Mouse (Mus musculus) kidney, embryonic 14.5 days (tissue): Measurements from ENCODE around the gene Nars2. TPM values are rescaled to one million over a fixed set of nuclear protein-coding genes. Genes with fewer than 3 reads are reported as not detected.

Experiments used
- ATAC-seq: fragments of 200-750 bp; cut with Nextera tagmentation; 2 replicates; pipeline ENCODE4 v1.8.0; 2017; ENCODE audit warnings: moderate number of reproducible peaks, mild to moderate bottlenecking, moderate TSS enrichment, moderate library complexity; ENCODE audit not compliant: low FRiP score, low TSS enrichment
- H3K27ac ChIP-seq: fragments of 300-500 bp; sonication (generic); 2 replicates; pipeline ENCODE4 v1.5.1; 2014; ENCODE audit warnings: low read depth, mild to moderate bottlenecking, low read length, moderate library complexity, mixed read lengths
- H3K27me3 ChIP-seq: fragments of 300-500 bp; sonication (generic); 2 replicates; pipeline ENCODE4 v1.6.1; 2014; ENCODE audit warnings: mild to moderate bottlenecking, low read length; ENCODE audit not compliant: control insufficient read depth, insufficient read depth
- H3K36me3 ChIP-seq: fragments of 300-500 bp; sonication (generic); 2 replicates; pipeline ENCODE4 v1.6.1; 2014; ENCODE audit warnings: low read length, mixed read lengths; ENCODE audit not compliant: control insufficient read depth, insufficient read depth
- H3K4me1 ChIP-seq: fragments of 300-500 bp; sonication (generic); 2 replicates; pipeline ENCODE4 v1.6.1; 2014; ENCODE audit warnings: low read length, mixed read lengths; ENCODE audit not compliant: control insufficient read depth, insufficient read depth
- H3K4me2 ChIP-seq: fragments of 300-500 bp; sonication (generic); replicated peaks from 2 replicates; pipeline ENCODE4 v1.6.1; 2014; ENCODE audit warnings: low read depth, mild to moderate bottlenecking, low read length
- H3K4me3 ChIP-seq: fragments of 300-500 bp; sonication (generic); 2 replicates; pipeline ENCODE4 v1.5.1; 2014; ENCODE audit warnings: mild to moderate bottlenecking, low read length
- H3K9ac ChIP-seq: fragments of 300-500 bp; sonication (generic); 2 replicates; pipeline ENCODE4 v1.6.1; 2014; ENCODE audit warnings: low read depth, mild to moderate bottlenecking, low read length, moderate library complexity
- H3K9me3 ChIP-seq: fragments of 300-500 bp; sonication (generic); 2 replicates; pipeline ENCODE4 v1.6.1; 2016; ENCODE audit warnings: low read length; ENCODE audit not compliant: control insufficient read depth
- WGBS: fragments of 180-500 bp; shearing (Covaris S2); extraction: QIAGEN DNeasy Blood & Tissue Kit; methylation state at CpG from one replicate; pipeline ENCODE4 v1.1.7; 2014; 5-methylcytosine and 5-hydroxymethylcytosine counted together
- polyA plus RNA-seq: library from polyadenylated mRNA; unstranded; fragments of >200 nt; fragmentation: Nextera tagmentation; extraction: Ambion mirVana; gene quantifications from 2 replicates; pipeline ENCODE4 v1.2.1, GENCODE M21; 2014

Nars2 gene
- polyA plus RNA-seq, 1 experiment from 2014 or later, result 26.0 TPM

DNA sequence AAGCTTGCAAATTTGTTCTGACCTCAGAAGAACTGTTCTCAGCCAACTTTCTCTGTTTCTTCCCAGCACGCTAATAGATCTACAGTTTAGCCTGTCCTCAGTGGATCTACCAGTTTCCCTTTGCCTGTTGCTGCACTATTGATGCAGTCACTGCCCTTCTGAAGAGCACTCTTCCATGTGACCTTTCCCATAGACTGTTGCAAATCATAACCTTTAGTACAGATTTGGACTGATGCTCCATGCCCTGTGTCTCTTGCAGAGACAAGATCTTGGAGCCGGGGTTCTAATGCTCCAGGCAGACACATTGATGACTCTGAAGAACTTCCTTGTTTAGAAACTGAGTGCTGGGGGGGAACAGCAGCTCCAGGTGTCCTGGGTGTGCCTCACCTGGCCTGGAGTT is 30.1 kb downstream of the Nars2 start:
- ATAC-seq, result no peak
- H3K4me2 ChIP-seq, result no peak overlapping the region
- H3K4me1 ChIP-seq, result no peaks in the 10 kb centered on the region
- H3K9ac ChIP-seq, result no peak overlapping the region
- no peak overlapping the region for H3K27ac ChIP-seq
- no peak overlapping the region for H3K4me3 ChIP-seq
- H3K9me3 ChIP-seq, result no peaks in the 10 kb centered on the region
- no peaks in the 10 kb centered on the region for H3K36me3 ChIP-seq
- 91% methylated on average over 2 of the region's 2 CpGs for WGBS
- H3K27me3 ChIP-seq, result no peaks in the 10 kb centered on the region

DNA sequence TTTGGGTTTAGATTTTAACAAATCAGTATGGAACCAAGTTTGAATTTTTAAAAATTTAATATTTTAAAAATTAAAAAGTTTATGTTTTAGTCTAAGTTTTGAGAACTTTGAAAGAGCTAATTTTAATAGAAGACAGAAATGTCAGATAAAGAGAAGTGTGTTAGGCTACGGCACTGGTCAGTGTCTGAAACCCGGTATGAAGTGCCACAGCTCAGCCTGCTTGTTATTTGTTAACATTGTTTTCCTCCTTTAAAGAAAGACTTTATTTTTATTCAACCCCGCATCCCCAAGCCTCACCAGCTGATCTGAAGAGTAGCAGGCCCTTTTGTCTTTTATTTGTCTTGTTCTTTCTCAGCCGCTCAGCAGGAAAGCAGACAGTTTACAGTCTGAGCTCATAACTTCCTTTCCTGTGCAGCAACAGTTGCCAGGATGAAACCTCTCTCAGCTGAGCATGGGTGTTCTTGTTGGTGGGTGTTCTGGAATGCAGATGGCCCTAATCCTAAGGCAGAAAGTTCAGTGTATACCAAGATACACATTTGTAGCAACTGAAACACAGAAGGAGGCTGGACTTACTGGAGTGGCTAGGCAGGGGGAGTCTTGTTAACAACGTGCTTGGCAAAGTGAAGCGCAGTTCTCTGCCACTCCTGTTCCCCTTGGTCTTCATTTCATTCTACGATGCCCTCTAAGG is 32.5 kb downstream of the Nars2 start:
- Histone ChIP-seq H3K27ac (no peak overlapping the region), H3K9me3 (no peaks in the 10 kb centered on the region), H3K4me2 (no peak overlapping the region), H3K4me3 (no peak overlapping the region), H3K9ac (no peak overlapping the region), H3K4me1 (peaks cover 7% of the 10 kb centered on the region; the same call in 1 of the 2 replicates), H3K27me3 (no peaks in the 10 kb centered on the region), H3K36me3 (no peaks in the 10 kb centered on the region)
- WGBS, result 59% methylated on average over 7 of the region's 7 CpGs
- ATAC-seq, result no peak

DNA sequence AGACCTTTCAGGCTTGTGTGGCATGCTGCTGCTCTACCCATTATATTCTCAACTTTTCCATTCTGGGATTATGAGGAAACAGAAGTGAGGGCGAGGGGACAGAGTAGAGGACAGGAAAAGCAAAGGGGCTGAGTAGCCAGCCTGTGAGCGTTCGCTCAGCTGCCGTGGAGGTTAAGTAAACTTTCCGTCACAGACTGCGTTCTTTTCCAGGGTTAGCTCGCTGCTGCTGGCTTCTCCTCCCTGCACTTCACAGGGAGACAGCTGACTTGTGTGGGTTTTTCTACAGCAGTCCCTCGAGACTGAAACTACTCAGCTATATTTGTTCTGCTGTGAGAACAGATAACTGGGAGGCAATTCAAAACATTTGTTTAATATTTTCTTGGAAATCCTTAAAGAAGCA is 34.5 kb downstream of the Nars2 start:
- H3K4me1 ChIP-seq, result peaks cover 7% of the 10 kb centered on the region; the same call in 1 of the 2 replicates
- H3K9ac ChIP-seq, result no peak overlapping the region
- H3K36me3 ChIP-seq, result no peaks in the 10 kb centered on the region
- ATAC-seq, result peak; percentile 49; the same call in 1 of the 2 replicates
- peak overlapping the region; percentile 37; the same call in 1 of the 2 replicates for H3K27ac ChIP-seq
- no peaks in the 10 kb centered on the region for H3K9me3 ChIP-seq
- H3K4me2 ChIP-seq, result peak overlapping the region; percentile 8; the same call in 1 of the 2 replicates
- no peak overlapping the region for H3K4me3 ChIP-seq
- no peaks in the 10 kb centered on the region for H3K27me3 ChIP-seq
- 10% methylated on average over 8 of the region's 8 CpGs for WGBS

DNA sequence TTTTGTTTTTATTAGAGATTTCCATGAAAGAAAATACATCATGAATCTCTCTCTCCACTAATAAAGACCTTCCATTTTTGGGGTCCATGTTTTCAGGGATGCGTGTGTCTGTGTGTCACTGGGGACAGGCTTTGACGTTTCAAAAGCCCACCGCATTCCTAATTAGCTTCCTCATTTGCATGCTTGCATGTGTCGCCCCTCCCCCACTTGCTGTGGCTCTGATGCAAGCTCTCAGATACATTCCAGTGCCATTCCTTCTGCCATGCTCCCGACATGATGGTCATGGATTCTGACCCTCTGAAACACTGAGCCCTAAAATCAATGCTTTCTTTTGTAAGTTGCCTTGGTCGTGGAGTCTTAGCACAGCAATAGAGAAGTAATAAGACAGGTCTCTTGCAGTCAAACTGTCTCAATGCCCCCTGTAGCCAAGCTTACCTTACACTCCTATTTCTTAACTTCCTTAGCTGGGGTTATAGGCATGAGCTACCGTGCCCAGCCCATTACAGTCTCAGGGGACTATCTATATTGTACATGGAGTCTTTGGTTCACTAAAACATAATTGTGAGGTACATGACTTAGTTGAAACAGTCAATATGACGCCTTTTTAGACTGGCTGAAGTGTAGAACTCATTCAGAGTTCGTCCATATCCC is 35.6 kb downstream of the Nars2 start:
- Histone ChIP-seq H3K9me3 (no peaks in the 10 kb centered on the region), H3K4me1 (peaks cover 7% of the 10 kb centered on the region; the same call in 1 of the 2 replicates), H3K4me3 (no peak overlapping the region), H3K9ac (no peak overlapping the region), H3K27ac (no peak overlapping the region), H3K27me3 (no peaks in the 10 kb centered on the region), H3K4me2 (no peak overlapping the region), H3K36me3 (no peaks in the 10 kb centered on the region)
- no peak for ATAC-seq
- 52% methylated on average over 9 of the region's 9 CpGs for WGBS

DNA sequence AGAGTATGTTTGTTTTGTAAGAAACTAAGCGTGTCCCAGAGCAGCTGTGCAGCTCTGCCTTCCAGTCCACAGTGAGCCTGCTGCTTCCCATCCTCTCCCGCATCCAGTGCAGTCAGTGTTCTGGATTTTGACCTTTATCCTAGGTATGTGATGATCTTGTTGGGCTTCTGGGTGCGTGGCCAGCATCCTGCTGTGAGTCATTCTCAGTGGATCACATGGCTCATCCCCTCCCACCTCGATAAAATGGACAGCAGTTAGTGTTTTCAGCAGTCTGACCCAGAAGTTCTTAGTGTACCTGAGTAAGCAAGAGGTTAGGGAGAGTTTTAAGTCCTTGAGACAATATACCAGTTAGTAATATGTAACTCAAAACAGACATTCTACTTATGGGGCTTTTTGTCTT is 36.4 kb downstream of the Nars2 start:
- 78% methylated on average over 4 of the region's 4 CpGs for WGBS
- no peaks in the 10 kb centered on the region for H3K9me3 ChIP-seq
- H3K4me3 ChIP-seq, result no peak overlapping the region
- H3K27me3 ChIP-seq, result no peaks in the 10 kb centered on the region
- no peak overlapping the region for H3K27ac ChIP-seq
- no peaks in the 10 kb centered on the region for H3K36me3 ChIP-seq
- H3K9ac ChIP-seq, result no peak overlapping the region
- H3K4me1 ChIP-seq, result peaks cover 7% of the 10 kb centered on the region; the same call in 1 of the 2 replicates
- no peak overlapping the region for H3K4me2 ChIP-seq
- no peak for ATAC-seq

DNA sequence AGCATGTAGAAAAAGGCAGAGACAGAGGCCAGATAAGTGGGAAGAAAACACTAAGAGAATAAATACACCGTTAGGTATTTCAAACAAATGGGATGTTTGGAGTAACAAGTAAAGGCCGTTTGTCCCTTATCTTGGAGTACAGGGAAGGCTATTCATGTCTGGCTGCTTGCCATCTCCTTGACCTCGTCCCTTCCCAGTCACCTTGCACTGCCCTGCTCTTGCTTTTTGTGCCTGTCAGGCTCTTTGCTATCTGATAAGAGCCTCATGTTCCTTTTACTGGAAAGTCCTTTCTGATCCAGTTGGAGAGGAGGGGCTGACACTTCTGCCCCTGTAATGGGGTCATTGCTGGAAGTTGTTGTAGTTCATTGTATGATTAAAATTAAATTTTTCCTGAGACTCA is 61.7 kb downstream of the Nars2 start:
- ATAC-seq, result no peak
- 54% methylated on average over 3 of the region's 3 CpGs for WGBS

DNA sequence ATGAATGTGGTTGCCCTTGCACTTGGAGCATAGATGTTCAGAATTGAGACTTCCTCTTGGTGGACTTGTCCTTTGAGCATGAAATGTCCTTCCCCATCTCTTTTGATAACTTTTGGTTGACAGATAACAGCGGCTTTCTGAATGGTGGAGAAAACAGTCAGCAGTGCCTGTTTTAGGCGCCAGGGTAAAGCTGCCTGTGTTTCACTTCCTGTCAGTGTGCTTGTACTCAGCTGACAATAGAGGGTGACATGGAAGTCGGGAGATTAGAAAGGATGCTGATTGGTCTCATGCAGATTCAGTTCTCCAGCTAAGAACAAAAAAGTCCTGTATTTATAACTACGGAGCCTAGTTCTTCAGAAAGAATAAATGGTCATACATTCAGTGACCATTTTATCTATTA is 66.7 kb downstream of the Nars2 start:
- Histone ChIP-seq H3K27ac (no peak overlapping the region), H3K36me3 (no peaks in the 10 kb centered on the region), H3K4me2 (no peak overlapping the region), H3K9me3 (no peaks in the 10 kb centered on the region; the same call in 1 of the 2 replicates), H3K27me3 (no peaks in the 10 kb centered on the region), H3K4me1 (no peaks in the 10 kb centered on the region), H3K4me3 (no peak overlapping the region), H3K9ac (no peak overlapping the region)
- no peak for ATAC-seq
- WGBS, result 73% methylated on average over 4 of the region's 4 CpGs

More for the DNA sequence above, 61.7 kb downstream of the Nars2 start:
- H3K9me3 ChIP-seq, result no peaks in the 10 kb centered on the region; the same call in 1 of the 2 replicates
- no peaks in the 10 kb centered on the region for H3K36me3 ChIP-seq
- H3K4me3 ChIP-seq, result no peak overlapping the region
- no peaks in the 10 kb centered on the region for H3K27me3 ChIP-seq
- H3K9ac ChIP-seq, result no peak overlapping the region
- no peak overlapping the region for H3K4me2 ChIP-seq
- no peaks in the 10 kb centered on the region for H3K4me1 ChIP-seq
- no peak overlapping the region for H3K27ac ChIP-seq

DNA sequence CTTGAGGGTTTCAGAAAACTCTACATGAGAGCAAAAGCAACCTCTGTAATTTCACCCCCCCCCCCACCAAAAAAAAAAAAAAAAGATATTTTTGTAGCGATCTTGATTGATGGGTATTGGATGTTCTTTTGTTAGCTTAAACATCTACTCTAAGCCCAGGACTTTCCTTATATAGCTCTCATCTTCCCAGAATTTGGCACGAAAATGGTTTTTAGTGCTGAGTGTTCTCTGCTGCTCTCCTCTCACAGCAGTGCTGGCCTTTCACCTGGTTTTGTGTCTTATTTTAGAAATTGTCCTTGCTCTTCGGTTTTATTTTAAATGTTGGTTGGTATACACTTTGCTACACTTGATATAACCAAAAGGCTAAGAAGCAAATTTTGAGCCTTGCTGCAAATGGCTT is 67.1 kb downstream of the Nars2 start:
- Histone ChIP-seq H3K4me1 (no peaks in the 10 kb centered on the region), H3K27me3 (no peaks in the 10 kb centered on the region), H3K36me3 (no peaks in the 10 kb centered on the region), H3K4me3 (no peak overlapping the region), H3K27ac (no peak overlapping the region), H3K9me3 (no peaks in the 10 kb centered on the region; the same call in 1 of the 2 replicates), H3K9ac (no peak overlapping the region), H3K4me2 (no peak overlapping the region)
- 75% methylated on average over 3 of the region's 3 CpGs for WGBS
- ATAC-seq, result no peak

DNA sequence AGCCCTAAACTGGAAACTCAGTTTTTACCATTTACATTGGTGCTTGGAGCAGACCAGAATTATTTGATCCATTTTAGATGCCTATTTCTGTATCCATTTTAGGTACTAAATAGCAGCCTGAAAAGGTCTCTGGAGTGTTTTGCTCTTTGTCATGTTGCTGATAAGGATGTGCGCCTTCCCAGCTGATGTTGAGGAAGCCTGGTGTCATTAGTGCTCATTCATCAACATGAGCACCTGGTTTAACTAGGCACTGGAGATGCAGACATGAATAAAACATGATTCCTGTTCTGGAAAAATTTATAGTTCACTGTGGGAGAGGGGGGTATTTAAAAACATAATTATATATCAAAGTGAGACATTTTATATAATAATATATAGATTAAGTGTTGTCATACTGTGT is 68.0 kb downstream of the Nars2 start:
- no peak overlapping the region for H3K4me3 ChIP-seq
- H3K36me3 ChIP-seq, result no peaks in the 10 kb centered on the region
- WGBS, result 68% methylated on average over 1 of the region's 1 CpGs
- H3K27ac ChIP-seq, result no peak overlapping the region
- no peak overlapping the region for H3K4me2 ChIP-seq
- H3K9ac ChIP-seq, result no peak overlapping the region
- no peaks in the 10 kb centered on the region for H3K4me1 ChIP-seq
- H3K9me3 ChIP-seq, result no peaks in the 10 kb centered on the region; the same call in 1 of the 2 replicates
- no peaks in the 10 kb centered on the region for H3K27me3 ChIP-seq
- no peak for ATAC-seq
